Mouse (Mus musculus) limb, embryonic 12.5 days (tissue): ENCODE measurements around the gene Ccdc169. TPM values are rescaled to one million over a fixed set of nuclear protein-coding genes. Genes with fewer than 3 reads are reported as not detected.

ENCODE experiments used
- ATAC-seq: fragments of 200-750 bp; cut with Nextera tagmentation; 2 replicates; pipeline ENCODE4 v1.8.0; 2017; ENCODE audit warnings: low read depth, moderate TSS enrichment; ENCODE audit not compliant: insufficient number of reproducible peaks, insufficient read depth, low FRiP score, low TSS enrichment
- H3K27ac ChIP-seq: fragments of 300-500 bp; sonication (generic); 2 replicates; pipeline ENCODE4 v1.5.1; 2016; ENCODE audit warnings: mild to moderate bottlenecking, moderate library complexity
- H3K27me3 ChIP-seq: fragments of 300-500 bp; sonication (generic); 2 replicates; pipeline ENCODE4 v1.6.1; 2016; ENCODE audit warnings: mild to moderate bottlenecking, moderate library complexity
- H3K36me3 ChIP-seq: fragments of 300-500 bp; sonication (generic); 2 replicates; pipeline ENCODE4 v1.6.1; 2016; ENCODE audit warnings: mild to moderate bottlenecking, moderate library complexity
- H3K4me1 ChIP-seq: fragments of 300-500 bp; sonication (generic); replicated peaks from 2 replicates; pipeline ENCODE4 v1.6.1; 2016
- H3K4me2 ChIP-seq: fragments of 300-500 bp; sonication (generic); 2 replicates; pipeline ENCODE4 v1.6.1; 2016; ENCODE audit warnings: mild to moderate bottlenecking, moderate library complexity
- H3K4me3 ChIP-seq: fragments of 300-500 bp; sonication (generic); replicated peaks from 2 replicates; pipeline ENCODE4 v1.5.1; 2016; ENCODE audit warnings: mild to moderate bottlenecking
- H3K9ac ChIP-seq: fragments of 300-500 bp; sonication (generic); replicated peaks from 2 replicates; pipeline ENCODE4 v1.6.1; 2016; ENCODE audit warnings: mild to moderate bottlenecking, moderate library complexity
- H3K9me3 ChIP-seq: fragments of 300-500 bp; sonication (generic); 2 replicates; pipeline ENCODE4 v1.6.1; 2016; ENCODE audit warnings: mild to moderate bottlenecking, moderate library complexity
- WGBS: fragments of 180-500 bp; shearing (Covaris S2); methylation state at CpG from one replicate; pipeline ENCODE4 v1.1.7; 2016; 5-methylcytosine and 5-hydroxymethylcytosine counted together
- polyA plus RNA-seq: library from polyadenylated mRNA; unstranded; fragments of >200 nt; fragmentation: Nextera tagmentation; extraction: Ambion mirVana; gene quantifications from 2 replicates; pipeline ENCODE4 v1.2.1, GENCODE M21; 2016

Gene Ccdc169
- 0.09 TPM in 2 replicates for polyA plus RNA-seq

GRCm38 (mm10) chr3:55137039-55137438 lies at the start of gene Ccdc169:
Gene Ccdc169, plus strand, starts transcription at chr3:55137339.
- Histone ChIP-seq H3K4me1 (no peaks in the 10 kb centered on the region), H3K27ac (no peak within 1 kb of the TSS), H3K36me3 (peaks cover 69% of the 10 kb centered on the region), H3K9ac (no peak within 1 kb of the TSS), H3K4me3 (no peak within 1 kb of the TSS), H3K4me2 (no peak within 1 kb of the TSS), H3K27me3 (no peaks in the 10 kb centered on the region), H3K9me3 (no peaks in the 10 kb centered on the region)
- no peak for ATAC-seq

GRCm38 (mm10) chr3:55087360-55087759 lies 49.8 kb upstream of the Ccdc169 start:
- Histone ChIP-seq H3K9ac (no peak overlapping the region), H3K4me2 (no peak overlapping the region), H3K27ac (no peak overlapping the region), H3K36me3 (no peaks in the 10 kb centered on the region), H3K9me3 (no peaks in the 10 kb centered on the region), H3K27me3 (no peaks in the 10 kb centered on the region), H3K4me3 (no peak overlapping the region), H3K4me1 (no peaks in the 10 kb centered on the region)
- 70% methylated on average over 4 of the region's 4 CpGs for WGBS
- ATAC-seq = no peak

- Histone ChIP-seq H3K4me1 (no peaks in the 10 kb centered on the region), H3K4me2 (no peak overlapping the region), H3K9me3 (no peaks in the 10 kb centered on the region), H3K27me3 (no peaks in the 10 kb centered on the region), H3K9ac (no peak overlapping the region), H3K36me3 (no peaks in the 10 kb centered on the region), H3K4me3 (no peak overlapping the region), H3K27ac (no peak overlapping the region)
- 68% methylated on average over 4 of the region's 4 CpGs for WGBS
- no peak for ATAC-seq
Observed at GRCm38 (mm10) chr3:55088359-55088758, 48.8 kb upstream of the Ccdc169 start.

GRCm38 (mm10) chr3:55088843-55089242 lies 48.3 kb upstream of the Ccdc169 start:
- Histone ChIP-seq H3K4me2 (no peak overlapping the region), H3K36me3 (no peaks in the 10 kb centered on the region), H3K4me1 (no peaks in the 10 kb centered on the region), H3K9me3 (no peaks in the 10 kb centered on the region), H3K4me3 (no peak overlapping the region), H3K27ac (no peak overlapping the region), H3K27me3 (no peaks in the 10 kb centered on the region), H3K9ac (no peak overlapping the region)
- WGBS = 84% methylated on average over 3 of the region's 3 CpGs
- ATAC-seq = no peak

GRCm38 (mm10) chr3:55089291-55089690 lies 47.8 kb upstream of the Ccdc169 start:
- Histone ChIP-seq H3K9me3 (no peaks in the 10 kb centered on the region), H3K27ac (no peak overlapping the region), H3K9ac (no peak overlapping the region), H3K4me2 (no peak overlapping the region), H3K4me3 (no peak overlapping the region), H3K36me3 (no peaks in the 10 kb centered on the region), H3K27me3 (no peaks in the 10 kb centered on the region), H3K4me1 (no peaks in the 10 kb centered on the region)
- 91% methylated on average over 4 of the region's 4 CpGs for WGBS
- no peak for ATAC-seq

GRCm38 (mm10) chr3:55093161-55093560 lies 44.0 kb upstream of the Ccdc169 start:
- Histone ChIP-seq H3K27ac (no peak overlapping the region), H3K4me2 (no peak overlapping the region), H3K36me3 (no peaks in the 10 kb centered on the region), H3K4me3 (no peak overlapping the region), H3K27me3 (no peaks in the 10 kb centered on the region), H3K9me3 (no peaks in the 10 kb centered on the region), H3K9ac (no peak overlapping the region), H3K4me1 (peaks cover 12% of the 10 kb centered on the region; the same call in 1 of the 2 replicates)
- no peak for ATAC-seq
- 84% methylated on average over 1 of the region's 1 CpGs for WGBS

GRCm38 (mm10) chr3:55095968-55096654 lies 41.0 kb upstream of the Ccdc169 start:
- Histone ChIP-seq H3K36me3 (no peaks in the 10 kb centered on the region), H3K4me3 (no peak overlapping the region), H3K27ac (peak overlapping the region; percentile 90), H3K4me2 (peak overlapping the region; percentile 30), H3K27me3 (no peaks in the 10 kb centered on the region), H3K9me3 (no peaks in the 10 kb centered on the region), H3K4me1 (peaks cover 12% of the 10 kb centered on the region; the same call in 1 of the 2 replicates), H3K9ac (no peak overlapping the region)
- peak; percentile 80 for ATAC-seq
- WGBS = 33% methylated on average over 8 of the region's 8 CpGs

- no peaks in the 10 kb centered on the region for H3K27me3 ChIP-seq
- no peak overlapping the region for H3K9ac ChIP-seq
- H3K4me2 ChIP-seq = peak overlapping the region; percentile 30; the same call in 1 of the 2 replicates
- peaks cover 12% of the 10 kb centered on the region; the same call in 1 of the 2 replicates for H3K4me1 ChIP-seq
- peak overlapping the region; percentile 90 for H3K27ac ChIP-seq
- no peak overlapping the region for H3K4me3 ChIP-seq
- no peak for ATAC-seq
- H3K36me3 ChIP-seq = no peaks in the 10 kb centered on the region
- no peaks in the 10 kb centered on the region for H3K9me3 ChIP-seq
- WGBS = 77% methylated on average over 2 of the region's 2 CpGs
Observed at GRCm38 (mm10) chr3:55096655-55097005, 40.5 kb upstream of the Ccdc169 start.

GRCm38 (mm10) chr3:55097186-55097585 lies 40.0 kb upstream of the Ccdc169 start:
- H3K27me3 ChIP-seq = no peaks in the 10 kb centered on the region
- H3K9ac ChIP-seq = no peak overlapping the region
- H3K4me2 ChIP-seq = no peak overlapping the region
- H3K9me3 ChIP-seq = no peaks in the 10 kb centered on the region
- peak overlapping the region; percentile 90 for H3K27ac ChIP-seq
- H3K36me3 ChIP-seq = no peaks in the 10 kb centered on the region
- ATAC-seq = no peak
- H3K4me3 ChIP-seq = no peak overlapping the region
- 61% methylated on average over 2 of the region's 2 CpGs for WGBS
- peaks cover 12% of the 10 kb centered on the region; the same call in 1 of the 2 replicates for H3K4me1 ChIP-seq

- no peak overlapping the region for H3K4me3 ChIP-seq
- H3K9me3 ChIP-seq = no peaks in the 10 kb centered on the region
- WGBS = 72% methylated on average over 2 of the region's 2 CpGs
- peaks cover 12% of the 10 kb centered on the region; the same call in 1 of the 2 replicates for H3K4me1 ChIP-seq
- no peaks in the 10 kb centered on the region for H3K36me3 ChIP-seq
- H3K27ac ChIP-seq = no peak overlapping the region
- no peak overlapping the region for H3K4me2 ChIP-seq
- no peaks in the 10 kb centered on the region for H3K27me3 ChIP-seq
- no peak overlapping the region for H3K9ac ChIP-seq
- ATAC-seq = no peak
Observed at GRCm38 (mm10) chr3:55098014-55098413, 39.1 kb upstream of the Ccdc169 start.

GRCm38 (mm10) chr3:55098990-55099389 lies 38.1 kb upstream of the Ccdc169 start:
- Histone ChIP-seq H3K4me2 (no peak overlapping the region), H3K9ac (no peak overlapping the region), H3K9me3 (no peaks in the 10 kb centered on the region), H3K36me3 (no peaks in the 10 kb centered on the region), H3K27ac (0 out of 2 replicates have a peak overlapping the region, but pooled peaks have one; percentile 45), H3K27me3 (no peaks in the 10 kb centered on the region), H3K4me3 (no peak overlapping the region), H3K4me1 (peaks cover 12% of the 10 kb centered on the region; the same call in 1 of the 2 replicates)
- WGBS = 75% methylated on average over 11 of the region's 11 CpGs
- ATAC-seq = no peak

GRCm38 (mm10) chr3:55101092-55101491 lies 36.0 kb upstream of the Ccdc169 start:
- ATAC-seq = no peak
- Histone ChIP-seq H3K27ac (no peak overlapping the region), H3K9me3 (no peaks in the 10 kb centered on the region), H3K4me3 (no peak overlapping the region), H3K4me2 (no peak overlapping the region), H3K27me3 (no peaks in the 10 kb centered on the region), H3K9ac (no peak overlapping the region), H3K36me3 (no peaks in the 10 kb centered on the region), H3K4me1 (peaks cover 12% of the 10 kb centered on the region; the same call in 1 of the 2 replicates)
